Mouse (Mus musculus) liver (tissue): ENCODE data around the gene Klf12.

Source experiments
- DNase-seq: peaks from one replicate; pipeline ENCODE4 v3.0.0-alpha.2; 2020; ENCODE audit warnings: mixed read lengths

Gene Klf12

GRCm38 (mm10) chr14:100231384-100231783 lies 53.1 kb downstream of the Klf12 start:
- DNase-seq = no peak

- no peak for DNase-seq
Observed at GRCm38 (mm10) chr14:100228120-100228519, 56.4 kb downstream of the Klf12 start.

GRCm38 (mm10) chr14:100227717-100228116 lies 56.8 kb downstream of the Klf12 start:
- no peak for DNase-seq

GRCm38 (mm10) chr14:100224151-100224550 lies 60.3 kb downstream of the Klf12 start:
- no peak for DNase-seq

- DNase-seq = no peak
Observed at GRCm38 (mm10) chr14:100222260-100222659, 62.2 kb downstream of the Klf12 start.

GRCm38 (mm10) chr14:100215213-100215785 lies 69.2 kb downstream of the Klf12 start:
- DNase-seq = no peak

GRCm38 (mm10) chr14:100213066-100213465 lies 71.4 kb downstream of the Klf12 start:
- no peak for DNase-seq

- no peak for DNase-seq
Observed at GRCm38 (mm10) chr14:100211826-100212117, 72.7 kb downstream of the Klf12 start.

GRCm38 (mm10) chr14:100211036-100211825 lies 73.2 kb downstream of the Klf12 start:
- no peak for DNase-seq

GRCm38 (mm10) chr14:100209814-100210419 lies 74.6 kb downstream of the Klf12 start:
- DNase-seq = no peak

- DNase-seq = no peak
Observed at GRCm38 (mm10) chr14:100207081-100207480, 77.4 kb downstream of the Klf12 start.

- DNase-seq = no peak
Observed at GRCm38 (mm10) chr14:100206207-100206606, 78.3 kb downstream of the Klf12 start.

GRCm38 (mm10) chr14:100200058-100200688 lies 84.3 kb downstream of the Klf12 start:
- no peak for DNase-seq

GRCm38 (mm10) chr14:100198636-100199035 lies 85.8 kb downstream of the Klf12 start:
- no peak for DNase-seq

GRCm38 (mm10) chr14:100197199-100197598 lies 87.3 kb downstream of the Klf12 start:
- DNase-seq = no peak

GRCm38 (mm10) chr14:100189490-100190197 lies 94.8 kb downstream of the Klf12 start:
- DNase-seq = no peak

- DNase-seq = no peak
Observed at GRCm38 (mm10) chr14:100187372-100187771, 97.1 kb downstream of the Klf12 start.

GRCm38 (mm10) chr14:100177796-100178195 lies 106.7 kb downstream of the Klf12 start:
- DNase-seq = no peak

- no peak for DNase-seq
Observed at GRCm38 (mm10) chr14:100165075-100165474, 119.4 kb downstream of the Klf12 start.

GRCm38 (mm10) chr14:100156639-100157038 lies 127.8 kb downstream of the Klf12 start:
- DNase-seq = no peak

- no peak for DNase-seq
Observed at GRCm38 (mm10) chr14:100147666-100148065, 136.8 kb downstream of the Klf12 start.

GRCm38 (mm10) chr14:100140370-100140769 lies 144.1 kb downstream of the Klf12 start:
- DNase-seq = no peak

- peak; percentile 14 for DNase-seq
Observed at GRCm38 (mm10) chr14:100134304-100134703, 150.2 kb downstream of the Klf12 start.
